Mouse (Mus musculus) neural tube, embryonic 13.5 days (tissue): ENCODE measurements at regions not wholly inside any gene's neighbourhood (a gene's known extent, or its start where the extent isn't known, plus 50 kb on each side); places are given as distances from the start of the nearest gene placed in this dataset.
"Not testable (repeated sequence)": the region's sequence is repeated elsewhere in the genome, so short reads cannot be mapped to it uniquely, and the experiment has no call there.

Experiments used
- ATAC-seq: fragments of 200-750 bp; cut with Nextera tagmentation; 2 replicates; pipeline ENCODE4 v1.8.0; 2017; ENCODE audit warnings: low read depth, mild to moderate bottlenecking, moderate TSS enrichment, moderate library complexity
- H3K27ac ChIP-seq: fragments of 300-500 bp; sonication (generic); replicated peaks from 2 replicates; pipeline ENCODE4 v1.5.1; 2015; ENCODE audit warnings: moderate library complexity, mild to moderate bottlenecking, inconsistent platforms
- H3K27me3 ChIP-seq: fragments of 300-500 bp; sonication (generic); 2 replicates; pipeline ENCODE4 v1.6.1; 2015; ENCODE audit warnings: mild to moderate bottlenecking, inconsistent platforms
- H3K36me3 ChIP-seq: fragments of 300-500 bp; sonication (generic); 2 replicates; pipeline ENCODE4 v1.6.1; 2015; ENCODE audit warnings: mild to moderate bottlenecking, inconsistent platforms
- H3K4me1 ChIP-seq: fragments of 300-500 bp; sonication (generic); replicated peaks from 2 replicates; pipeline ENCODE4 v1.6.1; 2015; ENCODE audit warnings: inconsistent platforms
- H3K4me2 ChIP-seq: fragments of 300-500 bp; sonication (generic); 2 replicates; pipeline ENCODE4 v1.6.1; 2015; ENCODE audit warnings: inconsistent platforms, mild to moderate bottlenecking, moderate library complexity
- H3K4me3 ChIP-seq: fragments of 300-500 bp; sonication (generic); 2 replicates; pipeline ENCODE4 v1.5.1; 2015; ENCODE audit warnings: mild to moderate bottlenecking, inconsistent platforms
- H3K9ac ChIP-seq: fragments of 300-500 bp; sonication (generic); 2 replicates; pipeline ENCODE4 v1.6.1; 2015; ENCODE audit warnings: moderate library complexity, mild to moderate bottlenecking, inconsistent platforms
- H3K9me3 ChIP-seq: fragments of 300-500 bp; sonication (generic); 2 replicates; pipeline ENCODE4 v1.6.1; 2016; ENCODE audit warnings: inconsistent platforms
- WGBS: fragments of 180-500 bp; shearing (Covaris S2); methylation state at CpG from one replicate; pipeline ENCODE4 v1.1.7; 2015; 5-methylcytosine and 5-hydroxymethylcytosine counted together

- no peaks in the 10 kb centered on the region for H3K9me3 ChIP-seq
- no peak overlapping the region for H3K9ac ChIP-seq
Observed at GRCm38 (mm10) chr19:35639945-35640344, 417.4 kb downstream of the Htr7 start.

DNA sequence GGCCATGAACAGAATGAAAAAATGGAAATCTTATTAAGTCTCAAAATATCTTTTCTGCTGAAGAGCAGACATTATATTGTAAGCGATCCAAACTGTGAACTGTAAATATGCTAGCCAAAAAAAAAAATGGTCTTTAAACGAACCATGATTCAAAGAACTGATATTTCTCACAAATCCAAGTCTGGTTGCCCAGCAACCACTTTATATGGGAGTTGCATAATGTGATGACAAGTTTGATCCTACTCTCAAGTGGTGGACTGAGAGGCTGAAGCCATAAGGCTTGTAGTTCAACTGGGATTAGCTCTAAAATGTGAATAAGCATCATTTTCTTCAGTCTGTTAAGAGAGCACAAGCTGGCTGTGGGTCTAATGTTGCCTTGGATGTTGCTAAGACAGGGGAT lies 435.5 kb downstream of the Htr7 start:
- WGBS: 86% methylated on average over 2 of the region's 2 CpGs
- Histone ChIP-seq H3K4me1 (no peaks in the 10 kb centered on the region), H3K27me3 (no peaks in the 10 kb centered on the region), H3K27ac (no peak overlapping the region), H3K9ac (no peak overlapping the region), H3K9me3 (no peaks in the 10 kb centered on the region), H3K36me3 (no peaks in the 10 kb centered on the region), H3K4me2 (no peak overlapping the region), H3K4me3 (no peak overlapping the region)
- no peak for ATAC-seq

More at GRCm38 (mm10) chr19:35639945-35640344, 417.4 kb downstream of the Htr7 start:
- Histone ChIP-seq H3K4me1 (no peaks in the 10 kb centered on the region), H3K27ac (no peak overlapping the region), H3K36me3 (no peaks in the 10 kb centered on the region), H3K4me3 (no peak overlapping the region), H3K4me2 (no peak overlapping the region), H3K27me3 (no peaks in the 10 kb centered on the region)
- ATAC-seq: no peak
- WGBS: 79% methylated on average over 3 of the region's 3 CpGs

DNA sequence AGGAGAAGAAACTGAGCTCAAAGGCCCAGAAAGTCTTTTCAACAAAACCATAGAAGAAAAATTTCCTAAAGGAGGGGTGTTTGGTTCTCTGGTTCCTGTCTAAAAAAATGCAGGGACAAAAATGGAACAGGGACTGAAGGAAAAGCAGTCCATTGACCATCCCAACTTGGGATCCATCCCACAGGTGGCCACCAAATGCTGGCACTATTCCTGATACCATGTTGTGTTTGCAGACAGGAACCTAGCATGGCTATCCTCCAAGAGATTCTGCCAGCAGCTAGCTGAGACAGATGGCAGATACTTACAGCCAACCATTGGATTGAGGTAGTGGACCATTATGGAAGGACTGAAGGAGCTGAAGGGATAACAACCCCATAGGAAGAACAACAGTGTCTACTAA lies 461.9 kb downstream of the Htr7 start:
- no peak overlapping the region for H3K27ac ChIP-seq
- H3K4me2 ChIP-seq: no peak overlapping the region
- no peaks in the 10 kb centered on the region for H3K4me1 ChIP-seq
- no peak for ATAC-seq
- H3K9ac ChIP-seq: no peak overlapping the region
- H3K36me3 ChIP-seq: no peaks in the 10 kb centered on the region
- H3K27me3 ChIP-seq: no peaks in the 10 kb centered on the region
- H3K9me3 ChIP-seq: no peaks in the 10 kb centered on the region
- no peak overlapping the region for H3K4me3 ChIP-seq

GRCm38 (mm10) chr19:35575979-35576378 lies 481.3 kb downstream of the Htr7 start:
- Histone ChIP-seq H3K4me1 (no peaks in the 10 kb centered on the region), H3K36me3 (no peaks in the 10 kb centered on the region), H3K9ac (no peak overlapping the region), H3K27me3 (no peaks in the 10 kb centered on the region), H3K4me3 (no peak overlapping the region), H3K4me2 (no peak overlapping the region), H3K9me3 (no peaks in the 10 kb centered on the region), H3K27ac (no peak overlapping the region)
- WGBS: 55% methylated on average over 3 of the region's 3 CpGs
- ATAC-seq: no peak

GRCm38 (mm10) chr19:35549381-35549780 lies 507.9 kb downstream of the Htr7 start:
- 86% methylated on average over 3 of the region's 3 CpGs for WGBS
- H3K27me3 ChIP-seq: no peaks in the 10 kb centered on the region
- ATAC-seq: no peak
- no peaks in the 10 kb centered on the region for H3K4me1 ChIP-seq
- no peaks in the 10 kb centered on the region for H3K36me3 ChIP-seq
- H3K27ac ChIP-seq: no peak overlapping the region
- no peak overlapping the region for H3K4me3 ChIP-seq
- H3K9me3 ChIP-seq: no peaks in the 10 kb centered on the region
- H3K4me2 ChIP-seq: no peak overlapping the region
- H3K9ac ChIP-seq: no peak overlapping the region

GRCm38 (mm10) chr19:35536816-35537215 lies 520.5 kb downstream of the Htr7 start:
- Histone ChIP-seq H3K36me3 (no peaks in the 10 kb centered on the region), H3K9me3 (no peaks in the 10 kb centered on the region), H3K4me1 (no peaks in the 10 kb centered on the region), H3K4me2 (no peak overlapping the region), H3K27me3 (no peaks in the 10 kb centered on the region), H3K27ac (no peak overlapping the region), H3K4me3 (no peak overlapping the region), H3K9ac (no peak overlapping the region)
- ATAC-seq: no peak
- WGBS: 27% methylated on average over 2 of the region's 2 CpGs

GRCm38 (mm10) chr19:35529276-35529675 lies 528.0 kb downstream of the Htr7 start:
- WGBS: 57% methylated on average over 1 of the region's 1 CpGs
- Histone ChIP-seq H3K9ac (no peak overlapping the region), H3K27me3 (no peaks in the 10 kb centered on the region), H3K36me3 (no peaks in the 10 kb centered on the region), H3K9me3 (no peaks in the 10 kb centered on the region), H3K4me1 (no peaks in the 10 kb centered on the region), H3K4me3 (no peak overlapping the region), H3K27ac (no peak overlapping the region), H3K4me2 (no peak overlapping the region)
- ATAC-seq: no peak

DNA sequence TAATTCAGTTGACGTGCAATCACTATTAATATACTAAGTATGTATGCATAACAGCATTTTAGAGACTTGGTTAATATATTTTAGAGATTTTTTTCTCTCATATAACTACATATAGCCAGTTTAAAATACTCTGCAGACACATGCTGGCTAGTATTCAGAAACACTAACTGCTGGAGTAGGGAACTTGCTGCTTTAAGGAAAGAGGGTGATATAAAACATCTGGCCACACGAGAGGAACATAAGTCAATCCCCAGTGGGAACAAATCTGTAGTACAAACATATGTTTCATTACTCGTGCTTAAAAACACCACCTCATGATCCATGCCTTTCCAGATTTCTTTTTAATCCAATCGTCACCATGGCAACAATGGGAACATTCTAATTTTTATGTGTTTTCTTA lies 563.6 kb downstream of the Htr7 start:
- Histone ChIP-seq H3K27ac (no peak overlapping the region), H3K36me3 (no peaks in the 10 kb centered on the region), H3K9me3 (no peaks in the 10 kb centered on the region), H3K27me3 (no peaks in the 10 kb centered on the region), H3K4me2 (no peak overlapping the region), H3K4me1 (no peaks in the 10 kb centered on the region), H3K4me3 (no peak overlapping the region), H3K9ac (no peak overlapping the region)
- WGBS: 65% methylated on average over 4 of the region's 4 CpGs
- ATAC-seq: no peak

GRCm38 (mm10) chr19:35491354-35491753 lies 566.0 kb downstream of the Htr7 start:
- Histone ChIP-seq H3K4me1 (no peaks in the 10 kb centered on the region), H3K27me3 (no peaks in the 10 kb centered on the region), H3K9ac (no peak overlapping the region), H3K9me3 (no peaks in the 10 kb centered on the region), H3K27ac (no peak overlapping the region), H3K4me3 (no peak overlapping the region), H3K36me3 (no peaks in the 10 kb centered on the region), H3K4me2 (no peak overlapping the region)
- no peak for ATAC-seq
- 89% methylated on average over 8 of the region's 8 CpGs for WGBS

DNA sequence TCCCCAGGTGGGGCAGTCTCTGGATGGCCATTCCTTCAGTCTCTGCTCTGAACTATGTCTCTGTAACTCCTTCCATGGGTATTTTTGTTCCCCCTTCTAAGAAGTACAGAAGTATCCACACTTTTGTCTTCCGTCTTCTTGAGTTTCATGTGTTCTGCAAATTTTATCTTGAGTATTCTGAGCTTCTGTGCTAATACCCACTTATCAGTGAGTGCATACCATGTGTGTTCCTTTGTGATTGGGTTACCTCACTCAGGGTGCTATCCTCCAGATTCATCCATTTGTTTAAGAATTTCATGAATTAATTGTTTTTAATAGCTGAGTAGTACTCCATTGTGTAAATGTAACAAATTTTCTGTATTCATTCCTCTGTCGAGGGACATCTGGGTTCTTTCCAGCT lies 563.5 kb downstream of the Kif20b start:
- not testable (repeated sequence) for H3K36me3 ChIP-seq, H3K9me3 ChIP-seq, H3K27ac ChIP-seq, H3K27me3 ChIP-seq, ATAC-seq, H3K4me2 ChIP-seq, H3K4me3 ChIP-seq, H3K4me1 ChIP-seq, H3K9ac ChIP-seq
- WGBS: 92% methylated on average over 2 of the region's 2 CpGs

- WGBS: 84% methylated on average over 1 of the region's 1 CpGs
- no peak for ATAC-seq
- H3K9me3 ChIP-seq: no peaks in the 10 kb centered on the region
Observed at GRCm38 (mm10) chr19:35482469-35482868, 560.3 kb downstream of the Kif20b start.

GRCm38 (mm10) chr19:35453942-35454341 lies 531.8 kb downstream of the Kif20b start:
- H3K9me3 ChIP-seq: no peaks in the 10 kb centered on the region
- no peak overlapping the region for H3K27ac ChIP-seq
- H3K4me3 ChIP-seq: no peak overlapping the region
- H3K4me1 ChIP-seq: no peaks in the 10 kb centered on the region
- H3K4me2 ChIP-seq: no peak overlapping the region
- H3K9ac ChIP-seq: no peak overlapping the region
- H3K27me3 ChIP-seq: no peaks in the 10 kb centered on the region
- no peaks in the 10 kb centered on the region for H3K36me3 ChIP-seq
- WGBS: 82% methylated on average over 3 of the region's 3 CpGs
- ATAC-seq: no peak

More at GRCm38 (mm10) chr19:35482469-35482868, 560.3 kb downstream of the Kif20b start:
- H3K4me1 ChIP-seq: no peaks in the 10 kb centered on the region
- H3K4me2 ChIP-seq: no peak overlapping the region
- no peak overlapping the region for H3K27ac ChIP-seq
- no peaks in the 10 kb centered on the region for H3K27me3 ChIP-seq
- no peaks in the 10 kb centered on the region for H3K36me3 ChIP-seq
- H3K4me3 ChIP-seq: no peak overlapping the region
- no peak overlapping the region for H3K9ac ChIP-seq

DNA sequence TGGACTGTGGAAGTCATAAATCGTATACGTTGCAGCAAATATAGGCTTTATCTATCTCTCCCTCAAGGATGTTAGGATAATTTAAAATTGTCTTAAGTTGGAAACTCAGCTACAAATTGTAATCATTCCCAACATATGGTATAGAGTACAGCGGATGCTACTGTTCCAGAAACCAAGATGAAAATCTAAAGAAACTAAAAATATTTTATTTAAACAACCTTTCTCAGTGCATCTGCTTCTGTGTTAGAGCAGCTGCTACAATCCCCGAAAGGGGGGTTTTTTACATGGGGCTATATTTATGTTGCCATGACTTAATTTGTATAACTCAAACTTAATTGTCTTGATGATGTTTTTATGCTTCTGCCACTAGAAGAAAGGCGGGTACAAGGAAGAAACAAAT lies 520.3 kb downstream of the Kif20b start:
- H3K4me2 ChIP-seq: no peak overlapping the region
- H3K4me3 ChIP-seq: no peak overlapping the region
- H3K27me3 ChIP-seq: no peaks in the 10 kb centered on the region
- H3K9ac ChIP-seq: no peak overlapping the region
- H3K27ac ChIP-seq: no peak overlapping the region
- H3K9me3 ChIP-seq: no peaks in the 10 kb centered on the region
- no peak for ATAC-seq
- H3K36me3 ChIP-seq: no peaks in the 10 kb centered on the region
- WGBS: 88% methylated on average over 5 of the region's 5 CpGs
- H3K4me1 ChIP-seq: no peaks in the 10 kb centered on the region
